Mouse (Mus musculus) midbrain, embryonic 11.5 days (tissue): ENCODE measurements at regions not wholly inside any gene's neighbourhood (a gene's known extent, or its start where the extent isn't known, plus 50 kb on each side); places are given as distances from the start of the nearest gene placed in this dataset.

ENCODE experiments used
- ATAC-seq: fragments of 200-750 bp; cut with Nextera tagmentation; 2 replicates; pipeline ENCODE4 v1.8.0; 2017; ENCODE audit warnings: moderate TSS enrichment, moderate library complexity; ENCODE audit not compliant: low FRiP score
- DNase-seq: peaks from one replicate; pipeline ENCODE4 v3.0.0; 2015; ENCODE audit warnings: low spot score; ENCODE audit errors: missing footprints
- H3K27ac ChIP-seq: fragments of 300-500 bp; sonication (generic); 2 replicates; pipeline ENCODE4 v1.5.1; 2014; ENCODE audit warnings: low read depth, low read length
- H3K27me3 ChIP-seq: fragments of 300-500 bp; sonication (generic); 2 replicates; pipeline ENCODE4 v1.6.1; 2014; ENCODE audit warnings: mild to moderate bottlenecking, low read length, moderate library complexity, mixed read lengths; ENCODE audit not compliant: control insufficient read depth, insufficient read depth
- H3K36me3 ChIP-seq: fragments of 300-500 bp; sonication (generic); 2 replicates; pipeline ENCODE4 v1.6.1; 2014; ENCODE audit warnings: mild to moderate bottlenecking, low read length, moderate library complexity, mixed read lengths; ENCODE audit not compliant: control insufficient read depth, insufficient read depth
- H3K4me1 ChIP-seq: fragments of 300-500 bp; sonication (generic); 2 replicates; pipeline ENCODE4 v1.6.1; 2014; ENCODE audit warnings: low read length; ENCODE audit not compliant: control insufficient read depth, insufficient read depth
- H3K4me2 ChIP-seq: fragments of 300-500 bp; sonication (generic); 2 replicates; pipeline ENCODE4 v1.6.1; 2014; ENCODE audit warnings: mild to moderate bottlenecking, moderate library complexity
- H3K4me3 ChIP-seq: fragments of 300-500 bp; sonication (generic); 2 replicates; pipeline ENCODE4 v1.5.1; 2014; ENCODE audit warnings: low read depth, low read length
- H3K9ac ChIP-seq: fragments of 300-500 bp; sonication (generic); 2 replicates; pipeline ENCODE4 v1.6.1; 2014; ENCODE audit warnings: low read length
- H3K9me3 ChIP-seq: fragments of 300-500 bp; sonication (generic); 2 replicates; pipeline ENCODE4 v1.6.1; 2016; ENCODE audit warnings: low read length; ENCODE audit not compliant: control insufficient read depth
- WGBS: fragments of 180-500 bp; shearing (Covaris S2); extraction: QIAGEN DNeasy Blood & Tissue Kit; methylation state at CpG from one replicate; pipeline ENCODE4 v1.1.7; 2014; 5-methylcytosine and 5-hydroxymethylcytosine counted together

GRCm38 (mm10) chr4:34340057-34340456 is 210.7 kb upstream of the Akirin2 start:
- ATAC-seq (no peak), DNase-seq (no peak)
- H3K4me3 ChIP-seq = no peak overlapping the region
- H3K4me1 ChIP-seq = 0 out of 2 replicates have a peak, but pooled peaks cover 3% of the 10 kb centered on the region
- no peaks in the 10 kb centered on the region for H3K36me3 ChIP-seq
- H3K9ac ChIP-seq = no peak overlapping the region
- H3K4me2 ChIP-seq = no peak overlapping the region
- no peaks in the 10 kb centered on the region for H3K27me3 ChIP-seq
- WGBS = 91% methylated on average over 8 of the region's 8 CpGs
- no peaks in the 10 kb centered on the region for H3K9me3 ChIP-seq
- H3K27ac ChIP-seq = no peak overlapping the region

- no peaks in the 10 kb centered on the region for H3K36me3 ChIP-seq
- ATAC-seq (no peak), DNase-seq (no peak)
- H3K9me3 ChIP-seq = no peaks in the 10 kb centered on the region
- H3K4me2 ChIP-seq = no peak overlapping the region
- no peak overlapping the region for H3K4me3 ChIP-seq
- H3K9ac ChIP-seq = no peak overlapping the region
- no peaks in the 10 kb centered on the region for H3K4me1 ChIP-seq
- no peaks in the 10 kb centered on the region for H3K27me3 ChIP-seq
- 75% methylated on average over 8 of the region's 8 CpGs for WGBS
- no peak overlapping the region for H3K27ac ChIP-seq
These were observed 179.3 kb upstream of the Akirin2 start for GRCm38 (mm10) chr4:34371281-34372032.

GRCm38 (mm10) chr4:34386338-34386967 is 164.3 kb upstream of the Akirin2 start:
- H3K36me3 ChIP-seq = no peaks in the 10 kb centered on the region
- H3K4me2 ChIP-seq = no peak overlapping the region
- H3K4me1 ChIP-seq = no peaks in the 10 kb centered on the region
- no peaks in the 10 kb centered on the region; the same call in 1 of the 2 replicates for H3K9me3 ChIP-seq
- DNase-seq = no peak
- WGBS = 81% methylated on average over 5 of the region's 5 CpGs
- no peak overlapping the region for H3K27ac ChIP-seq
- H3K27me3 ChIP-seq = no peaks in the 10 kb centered on the region
- no peak overlapping the region for H3K9ac ChIP-seq
- H3K4me3 ChIP-seq = no peak overlapping the region
- no peak for ATAC-seq

GRCm38 (mm10) chr4:34391499-34391898 is 159.2 kb upstream of the Akirin2 start:
- DNase-seq = no peak
- no peaks in the 10 kb centered on the region for H3K36me3 ChIP-seq
- no peak overlapping the region for H3K27ac ChIP-seq
- H3K4me2 ChIP-seq = no peak overlapping the region
- no peak overlapping the region for H3K9ac ChIP-seq
- peaks cover 3% of the 10 kb centered on the region; the same call in 1 of the 2 replicates for H3K9me3 ChIP-seq
- H3K4me3 ChIP-seq = no peak overlapping the region
- no peaks in the 10 kb centered on the region for H3K4me1 ChIP-seq
- no peaks in the 10 kb centered on the region for H3K27me3 ChIP-seq
- 93% methylated on average over 5 of the region's 5 CpGs for WGBS
- no peak for ATAC-seq

- 75% methylated on average over 2 of the region's 2 CpGs for WGBS
- H3K36me3 ChIP-seq = no peaks in the 10 kb centered on the region
- H3K4me1 ChIP-seq = no peaks in the 10 kb centered on the region
- no peak overlapping the region for H3K4me3 ChIP-seq
- ATAC-seq (no peak), DNase-seq (no peak)
- no peaks in the 10 kb centered on the region for H3K27me3 ChIP-seq
- no peak overlapping the region for H3K27ac ChIP-seq
- no peaks in the 10 kb centered on the region for H3K9me3 ChIP-seq
- no peak overlapping the region for H3K4me2 ChIP-seq
- no peak overlapping the region for H3K9ac ChIP-seq
These were observed 147.7 kb upstream of the Akirin2 start for GRCm38 (mm10) chr4:34403061-34403460.

- H3K9ac ChIP-seq = no peak overlapping the region
- no peak overlapping the region for H3K4me2 ChIP-seq
- no peak for ATAC-seq
- H3K27ac ChIP-seq = no peak overlapping the region
- H3K27me3 ChIP-seq = no peaks in the 10 kb centered on the region
- 88% methylated on average over 3 of the region's 3 CpGs for WGBS
- H3K4me1 ChIP-seq = no peaks in the 10 kb centered on the region
- no peak overlapping the region for H3K4me3 ChIP-seq
- no peak for DNase-seq
- H3K36me3 ChIP-seq = no peaks in the 10 kb centered on the region
- H3K9me3 ChIP-seq = no peaks in the 10 kb centered on the region
These were observed 143.6 kb upstream of the Akirin2 start for GRCm38 (mm10) chr4:34407181-34407580.

- H3K27ac ChIP-seq = no peak overlapping the region
- H3K36me3 ChIP-seq = no peaks in the 10 kb centered on the region
- 86% methylated on average over 6 of the region's 6 CpGs for WGBS
- H3K4me1 ChIP-seq = no peaks in the 10 kb centered on the region
- no peak overlapping the region for H3K9ac ChIP-seq
- H3K4me3 ChIP-seq = no peak overlapping the region
- H3K9me3 ChIP-seq = no peaks in the 10 kb centered on the region
- no peak for ATAC-seq
- DNase-seq = no peak
- H3K27me3 ChIP-seq = no peaks in the 10 kb centered on the region
- H3K4me2 ChIP-seq = no peak overlapping the region
These were observed 129.8 kb upstream of the Akirin2 start for GRCm38 (mm10) chr4:34420970-34421369.

- Histone ChIP-seq H3K4me2 (no peak overlapping the region), H3K9ac (no peak overlapping the region), H3K27me3 (no peaks in the 10 kb centered on the region), H3K4me3 (no peak overlapping the region), H3K27ac (no peak overlapping the region), H3K9me3 (no peaks in the 10 kb centered on the region), H3K36me3 (no peaks in the 10 kb centered on the region), H3K4me1 (no peaks in the 10 kb centered on the region)
- ATAC-seq (no peak), DNase-seq (no peak)
- WGBS = 78% methylated on average over 2 of the region's 2 CpGs
These were observed 126.5 kb upstream of the Akirin2 start for GRCm38 (mm10) chr4:34424131-34424646.

- no peak for DNase-seq
- H3K4me3 ChIP-seq = no peak overlapping the region
- H3K27me3 ChIP-seq = no peaks in the 10 kb centered on the region
- no peaks in the 10 kb centered on the region for H3K9me3 ChIP-seq
- H3K27ac ChIP-seq = no peak overlapping the region
- 68% methylated on average over 4 of the region's 4 CpGs for WGBS
- no peaks in the 10 kb centered on the region for H3K36me3 ChIP-seq
- no peak overlapping the region for H3K9ac ChIP-seq
- H3K4me1 ChIP-seq = no peaks in the 10 kb centered on the region
- ATAC-seq = no peak
- no peak overlapping the region for H3K4me2 ChIP-seq
These were observed 121.7 kb upstream of the Akirin2 start for GRCm38 (mm10) chr4:34429003-34429402.
